Mouse (Mus musculus): ENCODE measurements at regions not wholly inside any gene's neighbourhood (a gene's known extent, or its start where the extent isn't known, plus 50 kb on each side); places are given as distances from the start of the nearest gene placed in this dataset.

GRCm38 (mm10) chr6:143380490-143380889 lies 213.5 kb downstream of the Etnk1 start:
- Histone ChIP-seq H3K9me3 (replicated peaks; ENCODE audit: control insufficient read depth, low read length) (no peaks in the 10 kb centered on the region), H3K4me2 (ENCODE audit: low read depth, low read length) (no peak overlapping the region), H3K27me3 (ENCODE audit: control insufficient read depth, insufficient read depth, low read depth, low read length) (no peaks in the 10 kb centered on the region), H3K9ac (ENCODE audit: low read depth, low read length) (no peak overlapping the region), H3K4me1 (ENCODE audit: control insufficient read depth, low read depth, low read length) (no peaks in the 10 kb centered on the region), H3K4me3 (ENCODE audit: low read depth, low read length) (no peak overlapping the region), H3K27ac (ENCODE audit: low read length) (no peak overlapping the region), H3K36me3 (ENCODE audit: control insufficient read depth, insufficient read depth) (no peaks in the 10 kb centered on the region)
- no peak for ATAC-seq (ENCODE audit: low read depth)
- 71% methylated on average over 3 of the region's 3 CpGs for WGBS (ENCODE audit: insufficient replicate concordance)

GRCm38 (mm10) chr6:143386597-143387450 lies 219.8 kb downstream of the Etnk1 start:
- H3K4me2 ChIP-seq (ENCODE audit: low read depth, low read length), result no peak overlapping the region
- no peak overlapping the region for H3K9ac ChIP-seq (ENCODE audit: low read depth, low read length)
- no peaks in the 10 kb centered on the region for H3K9me3 ChIP-seq (replicated peaks; ENCODE audit: control insufficient read depth, low read length)
- no peaks in the 10 kb centered on the region for H3K27me3 ChIP-seq (ENCODE audit: control insufficient read depth, insufficient read depth, low read depth, low read length)
- H3K27ac ChIP-seq (ENCODE audit: low read length), result no peak overlapping the region
- H3K4me3 ChIP-seq (ENCODE audit: low read depth, low read length), result no peak overlapping the region
- no peaks in the 10 kb centered on the region for H3K4me1 ChIP-seq (ENCODE audit: control insufficient read depth, low read depth, low read length)
- H3K36me3 ChIP-seq (ENCODE audit: control insufficient read depth, insufficient read depth), result no peaks in the 10 kb centered on the region
- no peak for ATAC-seq (ENCODE audit: low read depth)
- WGBS (ENCODE audit: insufficient replicate concordance), result 73% methylated on average over 16 of the region's 16 CpGs

DNA sequence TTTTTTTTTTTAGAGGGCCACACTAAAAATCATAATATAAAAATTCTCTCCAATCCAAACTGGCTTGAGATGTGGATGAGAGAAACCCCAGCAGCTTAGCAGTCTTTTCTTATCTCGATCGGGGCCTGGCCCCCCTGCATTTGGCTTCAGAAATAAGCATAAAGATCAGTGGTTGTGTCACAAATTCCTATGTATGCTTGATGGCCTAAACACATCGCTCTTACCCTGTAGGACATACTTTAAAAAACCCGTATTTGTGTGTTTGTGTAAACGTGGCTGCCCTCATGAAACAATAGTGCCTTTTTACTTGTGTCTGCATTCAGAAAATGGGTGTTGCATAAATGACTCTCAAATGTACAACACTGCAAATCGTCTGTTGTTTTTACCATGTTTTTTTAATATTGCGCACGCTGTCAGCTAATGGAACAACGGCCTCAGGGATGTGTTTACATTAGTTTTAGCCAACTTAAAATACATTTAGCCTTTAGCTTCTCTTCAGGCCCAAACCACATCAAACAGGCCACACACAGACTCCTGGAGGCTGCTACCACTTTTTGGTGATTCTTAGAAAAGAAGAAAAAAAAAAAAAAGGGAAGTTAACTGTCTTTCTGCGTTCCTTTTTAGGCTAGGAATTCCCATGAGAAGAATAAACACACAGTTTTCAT lies 226.7 kb downstream of the Etnk1 start:
- no peaks in the 10 kb centered on the region for H3K9me3 ChIP-seq (replicated peaks; ENCODE audit: control insufficient read depth, low read length)
- ATAC-seq (ENCODE audit: low read depth), result no peak
- no peak overlapping the region for H3K4me3 ChIP-seq (ENCODE audit: low read depth, low read length)
- H3K36me3 ChIP-seq (ENCODE audit: control insufficient read depth, insufficient read depth), result no peaks in the 10 kb centered on the region
- WGBS (ENCODE audit: insufficient replicate concordance), result 50% methylated on average over 10 of the region's 10 CpGs
- H3K4me2 ChIP-seq (ENCODE audit: low read depth, low read length), result no peak overlapping the region
- H3K4me1 ChIP-seq (ENCODE audit: control insufficient read depth, low read depth, low read length), result no peaks in the 10 kb centered on the region
- no peak overlapping the region for H3K27ac ChIP-seq (ENCODE audit: low read length)
- H3K9ac ChIP-seq (ENCODE audit: low read depth, low read length), result no peak overlapping the region
- no peaks in the 10 kb centered on the region for H3K27me3 ChIP-seq (ENCODE audit: control insufficient read depth, insufficient read depth, low read depth, low read length)

DNA sequence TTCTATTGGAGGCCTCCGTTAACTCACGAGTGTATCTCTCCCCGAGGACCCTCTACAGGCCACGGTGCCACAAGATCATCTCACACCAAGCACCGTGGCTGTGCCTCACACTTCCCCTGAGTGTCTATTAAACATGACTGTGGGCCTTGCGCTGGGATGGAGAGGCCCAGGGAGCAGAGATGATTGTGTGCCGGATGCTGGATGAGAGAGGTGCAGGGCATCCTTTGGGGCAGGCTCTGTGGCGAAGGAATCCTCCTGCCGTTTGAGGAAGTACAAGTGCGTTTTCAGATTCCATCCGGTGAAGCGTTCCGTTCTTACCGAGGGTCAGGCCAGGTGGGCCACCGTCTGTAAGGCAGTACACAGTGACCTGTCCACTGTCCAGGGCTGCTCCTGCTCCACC lies 227.4 kb downstream of the Etnk1 start:
- no peaks in the 10 kb centered on the region for H3K27me3 ChIP-seq (ENCODE audit: control insufficient read depth, insufficient read depth, low read depth, low read length)
- H3K4me2 ChIP-seq (ENCODE audit: low read depth, low read length), result no peak overlapping the region
- H3K36me3 ChIP-seq (ENCODE audit: control insufficient read depth, insufficient read depth), result no peaks in the 10 kb centered on the region
- H3K9ac ChIP-seq (ENCODE audit: low read depth, low read length), result no peak overlapping the region
- no peak overlapping the region for H3K4me3 ChIP-seq (ENCODE audit: low read depth, low read length)
- no peaks in the 10 kb centered on the region for H3K4me1 ChIP-seq (ENCODE audit: control insufficient read depth, low read depth, low read length)
- 57% methylated on average over 15 of the region's 15 CpGs for WGBS (ENCODE audit: insufficient replicate concordance)
- H3K9me3 ChIP-seq (replicated peaks; ENCODE audit: control insufficient read depth, low read length), result no peaks in the 10 kb centered on the region
- H3K27ac ChIP-seq (ENCODE audit: low read length), result no peak overlapping the region
- no peak for ATAC-seq (ENCODE audit: low read depth)

DNA sequence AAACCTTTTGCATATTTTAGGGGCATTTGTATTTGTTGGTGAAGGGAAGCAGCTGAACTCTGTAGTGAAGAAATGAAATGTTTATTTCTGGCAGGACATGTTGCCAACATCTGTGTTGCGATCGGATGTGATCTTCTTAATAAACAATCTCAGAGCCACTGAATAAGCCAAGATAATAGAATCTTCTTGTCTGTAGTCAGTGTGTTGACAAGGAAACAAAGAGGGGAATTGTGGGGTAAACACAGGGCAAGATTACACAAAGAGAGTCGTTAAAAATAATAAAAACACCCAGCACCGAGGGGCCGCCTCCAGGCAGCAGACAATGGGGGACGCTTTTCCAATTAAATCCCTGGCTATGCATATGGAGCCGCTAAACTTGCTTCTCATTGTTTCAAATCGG lies 234.4 kb downstream of the Etnk1 start:
- no peaks in the 10 kb centered on the region for H3K4me1 ChIP-seq (ENCODE audit: control insufficient read depth, low read depth, low read length)
- no peak for ATAC-seq (ENCODE audit: low read depth)
- no peak overlapping the region for H3K27ac ChIP-seq (ENCODE audit: low read length)
- H3K4me3 ChIP-seq (ENCODE audit: low read depth, low read length), result no peak overlapping the region
- H3K36me3 ChIP-seq (ENCODE audit: control insufficient read depth, insufficient read depth), result no peaks in the 10 kb centered on the region
- H3K9ac ChIP-seq (ENCODE audit: low read depth, low read length), result no peak overlapping the region
- WGBS (ENCODE audit: insufficient replicate concordance), result 54% methylated on average over 8 of the region's 8 CpGs
- no peaks in the 10 kb centered on the region for H3K9me3 ChIP-seq (replicated peaks; ENCODE audit: control insufficient read depth, low read length)
- no peak overlapping the region for H3K4me2 ChIP-seq (ENCODE audit: low read depth, low read length)
- no peaks in the 10 kb centered on the region for H3K27me3 ChIP-seq (ENCODE audit: control insufficient read depth, insufficient read depth, low read depth, low read length)

DNA sequence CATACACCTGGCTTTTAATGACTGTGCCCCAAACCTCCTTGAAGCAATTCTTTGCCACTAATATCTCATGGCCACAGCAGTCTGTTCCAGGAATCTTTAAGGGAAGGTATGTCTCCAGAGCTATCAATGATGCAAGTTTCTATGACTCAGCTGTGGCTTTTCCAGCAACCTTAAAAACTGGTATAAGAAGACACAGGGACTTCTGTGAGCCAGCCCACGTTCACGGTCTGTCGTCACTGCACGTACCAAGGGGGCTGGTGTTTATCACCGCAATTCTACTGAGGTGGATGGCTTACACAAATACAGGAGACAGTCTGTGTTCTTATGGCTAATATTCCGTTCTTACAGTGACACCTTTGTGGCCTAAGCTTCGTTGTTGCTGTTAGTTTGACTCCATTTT lies 234.9 kb downstream of the Etnk1 start:
- 73% methylated on average over 7 of the region's 7 CpGs for WGBS (ENCODE audit: insufficient replicate concordance)

GRCm38 (mm10) chr6:143402766-143403165 lies 235.7 kb downstream of the Etnk1 start:
- H3K9ac ChIP-seq (ENCODE audit: low read depth, low read length), result no peak overlapping the region
- H3K4me3 ChIP-seq (ENCODE audit: low read depth, low read length), result no peak overlapping the region
- H3K27me3 ChIP-seq (ENCODE audit: control insufficient read depth, insufficient read depth, low read depth, low read length), result no peaks in the 10 kb centered on the region
- ATAC-seq (ENCODE audit: low read depth), result no peak
- H3K4me2 ChIP-seq (ENCODE audit: low read depth, low read length), result no peak overlapping the region
- H3K27ac ChIP-seq (ENCODE audit: low read length), result no peak overlapping the region
- H3K4me1 ChIP-seq (ENCODE audit: control insufficient read depth, low read depth, low read length), result no peaks in the 10 kb centered on the region
- H3K9me3 ChIP-seq (replicated peaks; ENCODE audit: control insufficient read depth, low read length), result no peaks in the 10 kb centered on the region
- H3K36me3 ChIP-seq (ENCODE audit: control insufficient read depth, insufficient read depth), result no peaks in the 10 kb centered on the region
- WGBS (ENCODE audit: insufficient replicate concordance), result 54% methylated on average over 7 of the region's 7 CpGs

More for the DNA sequence above, 234.9 kb downstream of the Etnk1 start:
- Histone ChIP-seq H3K27me3 (ENCODE audit: control insufficient read depth, insufficient read depth, low read depth, low read length) (no peaks in the 10 kb centered on the region), H3K36me3 (ENCODE audit: control insufficient read depth, insufficient read depth) (no peaks in the 10 kb centered on the region), H3K9me3 (replicated peaks; ENCODE audit: control insufficient read depth, low read length) (no peaks in the 10 kb centered on the region), H3K4me1 (ENCODE audit: control insufficient read depth, low read depth, low read length) (no peaks in the 10 kb centered on the region), H3K4me2 (ENCODE audit: low read depth, low read length) (no peak overlapping the region), H3K27ac (ENCODE audit: low read length) (no peak overlapping the region), H3K9ac (ENCODE audit: low read depth, low read length) (no peak overlapping the region), H3K4me3 (ENCODE audit: low read depth, low read length) (no peak overlapping the region)
- ATAC-seq (ENCODE audit: low read depth), result no peak

DNA sequence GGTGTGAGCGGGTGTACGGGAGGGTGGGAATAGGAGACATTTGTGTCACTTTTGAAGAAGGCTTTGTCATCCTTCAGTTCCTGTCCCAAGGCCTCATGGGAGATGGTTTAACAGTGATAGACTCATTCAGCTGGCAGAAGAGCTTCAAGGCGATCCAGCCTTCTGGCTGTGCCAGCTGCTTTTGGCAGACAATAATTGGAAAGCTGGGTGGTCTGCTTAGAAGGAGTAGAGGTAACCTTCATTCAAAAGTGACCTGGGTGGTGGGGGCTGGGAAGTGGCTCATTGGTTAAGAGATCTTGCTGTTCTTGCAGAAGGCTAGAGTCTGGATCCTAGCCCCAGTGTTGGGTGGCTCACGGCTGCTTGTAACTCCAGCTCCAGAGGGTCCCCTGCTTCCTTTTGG lies 237.5 kb downstream of the Etnk1 start:
- 56% methylated on average over 4 of the region's 4 CpGs for WGBS (ENCODE audit: insufficient replicate concordance)
- H3K9ac ChIP-seq (ENCODE audit: low read depth, low read length), result no peak overlapping the region
- H3K4me3 ChIP-seq (ENCODE audit: low read depth, low read length), result no peak overlapping the region
- no peaks in the 10 kb centered on the region for H3K9me3 ChIP-seq (replicated peaks; ENCODE audit: control insufficient read depth, low read length)
- no peaks in the 10 kb centered on the region for H3K27me3 ChIP-seq (ENCODE audit: control insufficient read depth, insufficient read depth, low read depth, low read length)
- no peak overlapping the region for H3K27ac ChIP-seq (ENCODE audit: low read length)
- no peak overlapping the region for H3K4me2 ChIP-seq (ENCODE audit: low read depth, low read length)
- no peak for ATAC-seq (ENCODE audit: low read depth)
- no peaks in the 10 kb centered on the region for H3K4me1 ChIP-seq (ENCODE audit: control insufficient read depth, low read depth, low read length)
- no peaks in the 10 kb centered on the region for H3K36me3 ChIP-seq (ENCODE audit: control insufficient read depth, insufficient read depth)

- H3K36me3 ChIP-seq (ENCODE audit: control insufficient read depth, insufficient read depth), result no peaks in the 10 kb centered on the region
- H3K4me1 ChIP-seq (ENCODE audit: control insufficient read depth, low read depth, low read length), result no peaks in the 10 kb centered on the region
- H3K4me3 ChIP-seq (ENCODE audit: low read depth, low read length), result no peak overlapping the region
- no peak overlapping the region for H3K9ac ChIP-seq (ENCODE audit: low read depth, low read length)
- no peak for ATAC-seq (ENCODE audit: low read depth)
- H3K9me3 ChIP-seq (replicated peaks; ENCODE audit: control insufficient read depth, low read length), result no peaks in the 10 kb centered on the region
- 33% methylated on average over 5 of the region's 5 CpGs for WGBS (ENCODE audit: insufficient replicate concordance)
- H3K27ac ChIP-seq (ENCODE audit: low read length), result no peak overlapping the region
- no peak overlapping the region for H3K4me2 ChIP-seq (ENCODE audit: low read depth, low read length)
- H3K27me3 ChIP-seq (ENCODE audit: control insufficient read depth, insufficient read depth, low read depth, low read length), result no peaks in the 10 kb centered on the region
Observed at GRCm38 (mm10) chr6:143412056-143412455, 245.0 kb downstream of the Etnk1 start.

All from liver, embryonic 16.5 days (tissue).